Mouse (Mus musculus) intestine, postnatal 0 days (tissue): Measurements from ENCODE around the gene 2010111I01Rik. TPM values are rescaled to one million over a fixed set of nuclear protein-coding genes. Genes with fewer than 3 reads are reported as not detected.
"Not testable (repeated sequence)": the region's sequence is repeated elsewhere in the genome, so short reads cannot be mapped to it uniquely, and the experiment has no call there.

Experiments
- ATAC-seq: fragments of 200-750 bp; cut with Nextera tagmentation; 2 replicates; pipeline ENCODE4 v1.8.0; 2017; ENCODE audit warnings: mild to moderate bottlenecking, moderate TSS enrichment, moderate library complexity
- H3K27ac ChIP-seq: fragments of 300-500 bp; sonication (generic); 2 replicates; pipeline ENCODE4 v1.5.1; 2014; ENCODE audit warnings: mild to moderate bottlenecking, low read depth, low read length, moderate library complexity
- H3K27me3 ChIP-seq: fragments of 300-500 bp; sonication (generic); replicated peaks from 2 replicates; pipeline ENCODE4 v1.6.1; 2014; ENCODE audit warnings: low read length, mixed read lengths; ENCODE audit not compliant: control insufficient read depth, insufficient read depth
- H3K36me3 ChIP-seq: fragments of 300-500 bp; sonication (generic); 2 replicates; pipeline ENCODE4 v1.6.1; 2014; ENCODE audit warnings: mild to moderate bottlenecking, moderate library complexity; ENCODE audit not compliant: control insufficient read depth, insufficient read depth
- H3K4me1 ChIP-seq: fragments of 300-500 bp; sonication (generic); replicated peaks from 2 replicates; pipeline ENCODE4 v1.6.1; 2014; ENCODE audit warnings: antibody characterized with exemption, low read length, mixed read lengths; ENCODE audit not compliant: control insufficient read depth, insufficient read depth
- H3K4me2 ChIP-seq: fragments of 300-500 bp; sonication (generic); replicated peaks from 2 replicates; pipeline ENCODE4 v1.6.1; 2014; ENCODE audit warnings: low read depth, mild to moderate bottlenecking, moderate library complexity
- H3K4me3 ChIP-seq: fragments of 300-500 bp; sonication (generic); 2 replicates; pipeline ENCODE4 v1.5.1; 2014; ENCODE audit warnings: low read depth, low read length
- H3K9ac ChIP-seq: fragments of 300-500 bp; sonication (generic); 2 replicates; pipeline ENCODE4 v1.6.1; 2014; ENCODE audit warnings: mild to moderate bottlenecking, low read depth, low read length
- H3K9me3 ChIP-seq: fragments of 300-500 bp; sonication (generic); 2 replicates; pipeline ENCODE4 v1.6.1; 2016; ENCODE audit warnings: mixed run types; ENCODE audit not compliant: control insufficient read depth
- CTCF ChIP-seq: sonication (generic); IDR thresholded peaks from 2 replicates; pipeline ENCODE4 v1.5.1; 2016; ENCODE audit warnings: low read depth, mild to moderate bottlenecking, control low read depth, antibody characterized with exemption, moderate library complexity
- WGBS: fragments of 180-500 bp; shearing (Covaris S2); extraction: QIAGEN DNeasy Blood & Tissue Kit; methylation state at CpG from one replicate; pipeline ENCODE4 v1.1.7; 2014; 5-methylcytosine and 5-hydroxymethylcytosine counted together
- polyA plus RNA-seq: library from polyadenylated mRNA; unstranded; fragments of >200 nt; fragmentation: Nextera tagmentation; extraction: Ambion mirVana; gene quantifications from 2 replicates; pipeline ENCODE4 v1.2.1, GENCODE M21; 2015

The 2010111I01Rik gene
- polyA plus RNA-seq, 1 experiment from 2014 or later = 72.7 TPM

DNA sequence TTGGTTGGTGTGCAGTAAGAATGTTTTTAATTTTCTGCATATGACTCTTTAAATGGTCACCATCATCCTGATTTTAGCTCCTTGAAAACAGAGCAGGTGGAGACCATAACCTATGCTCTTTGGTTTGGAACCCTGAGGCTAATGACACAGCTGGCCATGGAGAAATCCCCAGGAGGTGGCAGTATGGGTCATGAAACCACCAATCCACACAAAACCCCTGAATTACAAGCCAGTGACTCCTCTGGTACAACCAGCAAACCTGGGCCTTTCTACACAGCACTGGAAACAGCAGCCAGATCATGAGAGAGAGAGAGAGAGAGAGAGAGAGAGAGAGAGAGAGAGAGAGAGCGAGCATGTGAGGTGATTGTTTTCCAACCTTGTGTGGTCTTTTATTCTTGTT is 38.2 kb upstream of the 2010111I01Rik start:
- Histone ChIP-seq H3K9me3 (no peaks in the 10 kb centered on the region), H3K27me3 (no peaks in the 10 kb centered on the region), H3K4me2 (no peak overlapping the region), H3K4me1 (no peaks in the 10 kb centered on the region), H3K27ac (no peak overlapping the region), H3K36me3 (no peaks in the 10 kb centered on the region), H3K9ac (no peak overlapping the region), H3K4me3 (no peak overlapping the region)
- 76% methylated on average over 1 of the region's 1 CpGs for WGBS
- TF ChIP-seq CTCF = peak; percentile 82
- no peak for ATAC-seq

DNA sequence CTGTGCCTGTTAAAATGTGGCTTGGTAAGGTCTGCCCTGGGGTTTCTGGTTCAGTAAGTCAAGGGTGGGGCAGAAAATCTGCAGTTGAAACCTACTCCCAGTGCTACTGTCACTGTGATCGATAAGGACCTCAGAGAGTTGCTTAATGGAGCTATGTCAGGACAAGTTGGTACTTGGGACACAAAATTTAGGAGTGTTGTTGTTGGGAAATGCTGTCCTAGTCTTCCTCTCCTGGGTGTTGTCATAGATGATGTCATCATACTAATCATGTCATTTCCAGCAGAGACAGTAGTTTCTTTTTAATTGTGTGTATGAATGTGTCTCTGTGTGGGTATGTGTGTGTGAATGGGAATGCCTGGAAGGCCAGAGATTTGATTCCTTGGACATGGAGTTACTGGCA is 37.2 kb upstream of the 2010111I01Rik start:
- H3K27me3 ChIP-seq = no peaks in the 10 kb centered on the region
- TF ChIP-seq CTCF = no peak
- WGBS = 76% methylated on average over 1 of the region's 1 CpGs
- no peaks in the 10 kb centered on the region for H3K9me3 ChIP-seq
- ATAC-seq = no peak
- no peak overlapping the region for H3K4me3 ChIP-seq
- no peaks in the 10 kb centered on the region for H3K36me3 ChIP-seq
- H3K27ac ChIP-seq = no peak overlapping the region
- H3K4me2 ChIP-seq = no peak overlapping the region
- H3K9ac ChIP-seq = no peak overlapping the region
- H3K4me1 ChIP-seq = no peaks in the 10 kb centered on the region

DNA sequence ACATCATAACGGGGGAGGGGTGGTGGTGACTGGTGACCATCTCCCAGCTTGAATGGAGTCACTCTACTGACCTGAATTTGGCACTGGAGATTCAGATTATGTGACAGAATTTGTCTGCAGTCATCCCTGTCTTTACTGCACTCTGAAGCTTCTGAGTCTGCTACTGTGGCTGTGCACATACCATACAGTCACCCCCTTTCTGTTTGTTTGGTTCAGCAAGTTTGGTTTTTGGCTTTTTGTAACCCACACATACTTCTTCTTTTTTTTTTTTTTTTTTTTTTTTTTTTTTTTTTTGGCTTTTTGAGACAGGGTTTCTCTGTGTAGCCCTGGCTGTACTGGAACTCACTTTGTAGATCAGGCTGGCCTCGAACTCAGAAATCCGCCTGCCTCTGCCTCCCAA is 35.5 kb upstream of the 2010111I01Rik start:
- H3K9me3 ChIP-seq, ATAC-seq, H3K4me2 ChIP-seq, H3K36me3 ChIP-seq, H3K4me3 ChIP-seq, H3K4me1 ChIP-seq, H3K27ac ChIP-seq, H3K9ac ChIP-seq, H3K27me3 ChIP-seq: not testable (repeated sequence)
- WGBS = 94% methylated on average over 3 of the region's 3 CpGs

DNA sequence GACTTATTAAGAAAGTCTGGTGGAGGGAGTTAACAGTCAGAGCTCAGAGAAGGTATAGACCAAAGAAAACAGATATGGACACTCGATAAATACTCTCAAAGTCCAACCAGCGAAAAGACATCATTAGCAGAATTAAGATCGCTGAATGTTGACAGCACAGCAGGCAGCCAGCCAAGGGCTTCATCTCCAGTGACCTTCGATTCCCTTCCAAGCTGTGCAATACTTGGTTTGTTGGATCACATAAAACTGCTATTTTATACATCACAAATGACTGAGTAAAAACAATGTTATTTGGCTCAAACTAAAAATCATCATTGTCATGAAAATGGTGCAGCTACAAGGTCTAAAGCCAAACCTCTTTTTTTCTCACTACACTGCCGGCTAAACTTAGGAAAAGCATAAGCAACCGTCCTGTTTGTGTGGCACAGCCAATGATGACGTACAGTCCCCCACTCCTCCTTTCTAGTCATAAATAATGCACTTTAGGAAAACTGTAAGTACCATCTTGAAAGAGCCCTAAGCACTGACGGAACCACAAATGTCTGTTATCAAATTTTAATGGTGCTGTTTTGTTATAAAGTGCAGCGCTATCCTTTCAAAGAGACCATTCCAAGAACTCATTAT is 34.8 kb upstream of the 2010111I01Rik start:
- no peaks in the 10 kb centered on the region for H3K4me1 ChIP-seq
- H3K9me3 ChIP-seq = no peaks in the 10 kb centered on the region
- no peak overlapping the region for H3K27ac ChIP-seq
- H3K36me3 ChIP-seq = no peaks in the 10 kb centered on the region
- 61% methylated on average over 9 of the region's 9 CpGs for whole genome bisulfite sequencing
- ATAC-seq = no peak
- no peak for TF ChIP-seq CTCF
- H3K9ac ChIP-seq = no peak overlapping the region
- H3K27me3 ChIP-seq = no peaks in the 10 kb centered on the region
- H3K4me2 ChIP-seq = no peak overlapping the region
- no peak overlapping the region for H3K4me3 ChIP-seq

DNA sequence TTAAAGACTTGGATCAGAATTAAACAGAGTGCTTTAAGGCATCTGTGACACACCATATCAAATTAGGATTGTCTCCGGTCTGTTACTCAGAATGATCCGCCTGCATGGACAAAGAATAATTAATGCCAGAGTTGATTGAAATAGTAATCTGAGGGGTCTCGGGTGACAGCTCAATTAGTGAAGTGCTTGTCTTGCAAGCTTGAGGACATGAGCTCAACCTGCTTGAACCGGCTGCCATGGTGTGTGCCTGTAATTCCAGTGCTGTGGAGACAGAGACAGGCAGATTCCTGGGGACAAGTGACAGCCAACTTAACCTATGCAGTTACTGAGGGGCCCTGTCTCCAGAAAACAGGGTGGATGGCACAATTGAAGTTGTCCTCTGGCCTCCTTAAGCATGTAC is 32.2 kb upstream of the 2010111I01Rik start:
- H3K9ac ChIP-seq = no peak overlapping the region
- WGBS = 90% methylated on average over 4 of the region's 4 CpGs
- H3K4me1 ChIP-seq = no peaks in the 10 kb centered on the region
- no peak overlapping the region for H3K27ac ChIP-seq
- no peak for TF ChIP-seq CTCF
- no peak for ATAC-seq
- no peaks in the 10 kb centered on the region for H3K36me3 ChIP-seq
- H3K4me2 ChIP-seq = no peak overlapping the region
- no peaks in the 10 kb centered on the region for H3K9me3 ChIP-seq
- H3K4me3 ChIP-seq = no peak overlapping the region
- no peaks in the 10 kb centered on the region for H3K27me3 ChIP-seq

DNA sequence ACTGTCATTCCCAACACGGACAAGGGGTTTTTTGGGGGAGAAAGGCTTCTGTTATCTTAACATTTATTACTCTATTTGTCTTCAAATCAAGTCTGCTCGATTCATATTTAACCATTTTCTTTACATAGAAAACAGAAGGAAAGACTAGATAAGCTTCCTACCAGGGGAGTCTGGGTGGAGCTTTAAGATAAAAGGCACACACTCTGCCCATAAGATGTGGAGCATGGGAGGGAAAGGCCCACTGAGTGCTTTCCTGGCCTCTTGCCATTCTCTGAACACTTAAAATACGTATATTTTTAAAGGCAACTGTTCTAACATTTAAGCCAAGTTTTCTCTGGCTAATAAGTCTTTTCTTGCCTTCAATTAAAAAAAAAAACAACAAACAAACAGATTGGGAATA is 25.3 kb upstream of the 2010111I01Rik start:
- Histone ChIP-seq H3K4me3 (no peak overlapping the region), H3K27ac (no peak overlapping the region), H3K4me1 (no peaks in the 10 kb centered on the region), H3K27me3 (no peaks in the 10 kb centered on the region), H3K4me2 (no peak overlapping the region), H3K9me3 (no peaks in the 10 kb centered on the region), H3K36me3 (no peaks in the 10 kb centered on the region), H3K9ac (no peak overlapping the region)
- no peak for TF ChIP-seq CTCF
- WGBS = 25% methylated on average over 3 of the region's 3 CpGs
- ATAC-seq = no peak

DNA sequence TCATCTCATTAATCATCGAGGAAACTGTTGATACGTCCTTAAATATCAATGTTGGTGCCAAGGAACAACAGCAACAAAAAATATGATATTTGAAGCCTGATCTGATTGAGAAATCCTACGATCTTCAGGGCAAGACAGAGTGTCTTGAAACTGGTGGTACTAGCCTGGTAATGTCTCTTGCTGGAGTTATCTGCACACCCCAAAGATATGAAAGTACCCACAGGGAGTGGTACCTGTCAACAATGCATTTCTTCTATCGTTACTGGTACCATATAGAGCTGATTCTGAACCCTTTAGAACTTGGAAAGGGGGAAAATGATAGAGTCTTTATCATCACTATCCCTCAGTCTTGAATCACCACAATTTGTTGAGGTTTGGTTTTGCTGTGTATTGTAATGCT is 24.9 kb upstream of the 2010111I01Rik start:
- Histone ChIP-seq H3K9me3 (no peaks in the 10 kb centered on the region), H3K9ac (no peak overlapping the region), H3K27me3 (no peaks in the 10 kb centered on the region), H3K4me2 (no peak overlapping the region), H3K4me3 (no peak overlapping the region), H3K36me3 (no peaks in the 10 kb centered on the region), H3K4me1 (no peaks in the 10 kb centered on the region), H3K27ac (no peak overlapping the region)
- TF ChIP-seq CTCF = no peak
- ATAC-seq = no peak
- 70% methylated on average over 4 of the region's 4 CpGs for WGBS
